Mouse (Mus musculus) limb, embryonic 14.5 days (tissue): ENCODE results near the gene Mmrn2. TPM values are rescaled to one million over a fixed set of nuclear protein-coding genes. Genes with fewer than 3 reads are reported as not detected.

Experiments
- ATAC-seq: fragments of 200-750 bp; cut with Nextera tagmentation; 2 replicates; pipeline ENCODE4 v1.8.0; 2017; ENCODE audit warnings: low read depth, moderate number of reproducible peaks, moderate TSS enrichment; ENCODE audit not compliant: low FRiP score
- DNase-seq: peaks from one replicate; pipeline ENCODE4 v3.0.0-alpha.2; 2015; ENCODE audit warnings: low spot score
- H3K27ac ChIP-seq: fragments of 300-500 bp; sonication (generic); replicated peaks from 2 replicates; pipeline ENCODE4 v1.5.1; 2014; ENCODE audit warnings: low read depth, mild to moderate bottlenecking, low read length, moderate library complexity, mixed read lengths
- H3K27me3 ChIP-seq: fragments of 300-500 bp; sonication (generic); 2 replicates; pipeline ENCODE4 v1.6.1; 2014; ENCODE audit warnings: low read length, mixed read lengths; ENCODE audit not compliant: control insufficient read depth, insufficient read depth
- H3K36me3 ChIP-seq: fragments of 300-500 bp; sonication (generic); 2 replicates; pipeline ENCODE4 v1.6.1; 2014; ENCODE audit warnings: mild to moderate bottlenecking, low read length, moderate library complexity, mixed read lengths; ENCODE audit not compliant: control insufficient read depth, insufficient read depth
- H3K4me1 ChIP-seq: fragments of 300-500 bp; sonication (generic); 2 replicates; pipeline ENCODE4 v1.6.1; 2014; ENCODE audit warnings: antibody characterized with exemption, low read length, mixed read lengths; ENCODE audit not compliant: control insufficient read depth, insufficient read depth
- H3K4me2 ChIP-seq: fragments of 300-500 bp; sonication (generic); replicated peaks from 2 replicates; pipeline ENCODE4 v1.6.1; 2014; ENCODE audit warnings: low read depth, mild to moderate bottlenecking, low read length, moderate library complexity; ENCODE audit not compliant: severe bottlenecking
- H3K4me3 ChIP-seq: fragments of 300-500 bp; sonication (generic); replicated peaks from 2 replicates; pipeline ENCODE4 v1.5.1; 2014; ENCODE audit warnings: low read length
- H3K9ac ChIP-seq: fragments of 300-500 bp; sonication (generic); 2 replicates; pipeline ENCODE4 v1.6.1; 2014; ENCODE audit warnings: mild to moderate bottlenecking, low read depth, low read length, moderate library complexity; ENCODE audit not compliant: severe bottlenecking
- H3K9me3 ChIP-seq: fragments of 300-500 bp; sonication (generic); 2 replicates; pipeline ENCODE4 v1.6.1; 2016; ENCODE audit warnings: low read length; ENCODE audit not compliant: control insufficient read depth
- POLR2A ChIP-seq: fragments of 200-500 bp; IDR thresholded peaks from 2 replicates; pipeline ENCODE4 v1.8.0; 2012; ENCODE audit warnings: inconsistent platforms, mild to moderate bottlenecking, moderate library complexity, borderline replicate concordance; ENCODE audit not compliant: insufficient read depth, insufficient read length; ENCODE audit errors: extremely low read depth
- WGBS: fragments of 180-500 bp; shearing (Covaris S2); extraction: QIAGEN DNeasy Blood & Tissue Kit; methylation state at CpG from one replicate; pipeline ENCODE4 v1.1.7; 2014; 5-methylcytosine and 5-hydroxymethylcytosine counted together
- polyA plus RNA-seq, 2 experiments: library from polyadenylated mRNA; depleted of rRNA in 1 of 2; stranded (reverse) in 1 of 2; unstranded in 1 of 2; fragments of >200 nt; fragmentation: Nextera tagmentation in 1 of 2; extraction: Ambion mirVana in 1 of 2; gene quantifications; 2 replicates each; pipeline versions ENCODE4 v1.2.1 to v1.2.3; 2012 to 2014

Mmrn2 gene
- polyA plus RNA-seq, 2 experiments = 4.5 to 7.7 TPM

DNA sequence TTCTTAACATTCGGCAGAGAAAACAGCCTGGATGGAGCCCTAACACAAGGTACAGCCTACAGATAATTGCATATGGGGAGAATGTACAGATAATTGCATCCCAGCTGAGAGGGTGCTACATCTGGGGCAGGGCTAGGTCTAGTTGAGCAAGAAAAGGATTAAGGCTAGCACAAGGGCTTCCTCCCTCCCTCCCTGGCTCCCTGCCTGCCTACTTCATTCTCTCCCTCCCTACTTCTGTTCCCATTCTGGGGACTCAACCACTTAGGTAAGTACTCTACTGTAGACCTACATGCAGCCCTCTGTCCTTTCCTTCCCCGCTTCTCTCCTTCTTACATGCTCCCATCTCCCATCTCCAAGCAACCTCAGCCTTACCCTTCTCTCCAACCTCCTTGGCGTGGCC is 21.9 kb upstream of the Mmrn2 start:
- DNase-seq = no peak
- ATAC-seq = no peak
- H3K4me2 ChIP-seq = no peak overlapping the region
- no peaks in the 10 kb centered on the region for H3K36me3 ChIP-seq
- no peaks in the 10 kb centered on the region for H3K9me3 ChIP-seq
- no peak for TF ChIP-seq POLR2A
- 90% methylated on average over 3 of the region's 3 CpGs for WGBS
- no peaks in the 10 kb centered on the region for H3K27me3 ChIP-seq
- H3K4me1 ChIP-seq = no peaks in the 10 kb centered on the region
- H3K9ac ChIP-seq = no peak overlapping the region
- H3K4me3 ChIP-seq = no peak overlapping the region
- H3K27ac ChIP-seq = no peak overlapping the region

DNA sequence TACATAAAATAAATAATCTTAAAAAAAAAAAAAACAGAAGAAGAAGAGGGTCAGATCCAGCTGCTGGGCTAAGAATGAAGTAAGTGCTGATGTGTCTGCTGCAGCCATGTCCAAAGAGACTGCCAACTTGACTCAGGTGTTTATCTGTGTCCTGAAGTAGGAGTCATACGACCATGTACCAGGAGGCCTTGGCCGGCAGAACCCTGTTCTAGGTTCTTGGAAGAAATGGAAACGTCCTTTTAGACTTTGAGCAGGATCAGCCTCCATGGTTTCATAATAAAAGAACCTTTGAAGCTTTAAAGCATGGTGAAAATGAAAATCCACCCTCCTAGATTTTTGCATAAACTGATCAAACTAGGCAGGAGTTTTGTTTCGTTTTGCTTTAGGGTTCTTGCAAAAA is 20.8 kb upstream of the Mmrn2 start:
- Histone ChIP-seq H3K9me3 (no peaks in the 10 kb centered on the region), H3K4me3 (no peak overlapping the region), H3K27ac (no peak overlapping the region), H3K9ac (no peak overlapping the region), H3K27me3 (no peaks in the 10 kb centered on the region), H3K36me3 (no peaks in the 10 kb centered on the region), H3K4me2 (no peak overlapping the region), H3K4me1 (no peaks in the 10 kb centered on the region)
- no peak for DNase-seq
- ATAC-seq = no peak
- WGBS = 91% methylated on average over 4 of the region's 4 CpGs
- TF ChIP-seq POLR2A = no peak

DNA sequence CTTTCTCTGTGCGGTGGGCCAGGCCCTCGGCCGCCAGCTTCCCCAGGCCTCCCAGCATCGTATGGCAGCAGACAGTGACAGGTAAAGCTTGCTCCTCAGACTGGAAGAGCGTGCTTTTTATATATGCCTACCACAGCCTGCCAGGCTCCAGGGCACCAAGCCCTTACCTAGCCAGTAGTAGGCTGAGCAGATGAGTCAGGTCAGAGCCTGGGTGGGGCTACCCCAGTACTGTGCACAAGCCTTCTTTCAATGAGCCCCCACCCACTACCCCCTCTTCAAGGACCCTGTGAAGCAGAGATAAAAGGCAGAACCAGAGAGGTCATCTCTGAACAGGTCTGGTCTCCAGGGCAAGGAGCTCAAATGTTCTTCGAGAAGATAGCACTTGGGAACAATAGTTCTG is 20.0 kb upstream of the Mmrn2 start, which contains the start of gene Fam25c:
TSS of gene Fam25c (minus strand) at position 133 of the 400 bp plus-strand sequence.
- no peak within 1 kb of the TSS for H3K9ac ChIP-seq
- no peak within 1 kb of the TSS for H3K4me2 ChIP-seq
- no peak within 1 kb of the TSS for H3K27ac ChIP-seq
- no peak within 1 kb of the TSS for H3K4me3 ChIP-seq
- ATAC-seq = no peak
- no peaks in the 10 kb centered on the region for H3K27me3 ChIP-seq
- H3K36me3 ChIP-seq = no peaks in the 10 kb centered on the region
- H3K9me3 ChIP-seq = no peaks in the 10 kb centered on the region
- WGBS = 78% methylated on average over 6 of the region's 6 CpGs
- H3K4me1 ChIP-seq = no peaks in the 10 kb centered on the region
- DNase-seq = no peak
- no peak for TF ChIP-seq POLR2A

DNA sequence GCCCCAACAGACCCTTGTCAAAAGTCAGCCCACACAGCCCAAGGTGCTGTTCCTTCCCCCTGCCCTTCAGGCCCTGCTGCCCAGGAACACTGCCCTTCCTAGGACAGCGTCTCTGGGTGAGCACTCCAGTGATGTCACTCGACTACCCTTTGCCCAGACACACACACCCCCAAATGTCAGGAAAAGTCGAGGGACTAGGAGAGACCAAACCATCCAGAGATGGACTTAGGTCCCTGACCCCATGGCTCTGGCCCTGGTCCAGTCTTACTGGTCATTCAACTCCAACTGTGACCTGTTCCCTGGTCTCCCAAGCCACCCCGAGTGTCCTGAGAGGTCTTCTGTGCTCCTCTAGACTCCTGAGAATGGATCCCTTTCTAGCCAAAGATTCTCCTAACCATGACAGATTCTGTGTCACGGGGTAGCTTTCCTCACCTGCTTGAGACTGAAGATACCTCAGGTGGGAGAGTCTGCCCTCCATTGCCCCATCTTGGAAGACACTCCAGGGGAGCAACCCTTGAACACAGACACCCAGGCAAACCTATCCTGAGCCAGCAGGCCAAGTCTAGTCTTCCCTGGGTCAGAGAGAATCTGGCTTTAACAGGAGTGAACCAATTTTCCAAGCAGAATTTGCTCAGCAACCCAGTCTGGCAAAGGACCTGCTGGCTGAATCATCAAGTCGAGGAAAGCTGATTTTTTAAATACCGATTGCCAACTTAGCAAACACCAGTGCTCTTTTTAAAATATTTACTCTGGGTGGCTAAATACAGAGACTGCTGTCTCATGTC is 17.4 kb upstream of the Mmrn2 start:
- WGBS = 76% methylated on average over 7 of the region's 7 CpGs
- Histone ChIP-seq H3K4me2 (no peak overlapping the region), H3K27me3 (no peaks in the 10 kb centered on the region; the same call in 1 of the 2 replicates), H3K9ac (no peak overlapping the region), H3K36me3 (no peaks in the 10 kb centered on the region), H3K4me3 (no peak overlapping the region), H3K27ac (no peak overlapping the region), H3K9me3 (no peaks in the 10 kb centered on the region), H3K4me1 (no peaks in the 10 kb centered on the region)
- DNase-seq (no peak), ATAC-seq (no peak)
- no peak for TF ChIP-seq POLR2A

DNA sequence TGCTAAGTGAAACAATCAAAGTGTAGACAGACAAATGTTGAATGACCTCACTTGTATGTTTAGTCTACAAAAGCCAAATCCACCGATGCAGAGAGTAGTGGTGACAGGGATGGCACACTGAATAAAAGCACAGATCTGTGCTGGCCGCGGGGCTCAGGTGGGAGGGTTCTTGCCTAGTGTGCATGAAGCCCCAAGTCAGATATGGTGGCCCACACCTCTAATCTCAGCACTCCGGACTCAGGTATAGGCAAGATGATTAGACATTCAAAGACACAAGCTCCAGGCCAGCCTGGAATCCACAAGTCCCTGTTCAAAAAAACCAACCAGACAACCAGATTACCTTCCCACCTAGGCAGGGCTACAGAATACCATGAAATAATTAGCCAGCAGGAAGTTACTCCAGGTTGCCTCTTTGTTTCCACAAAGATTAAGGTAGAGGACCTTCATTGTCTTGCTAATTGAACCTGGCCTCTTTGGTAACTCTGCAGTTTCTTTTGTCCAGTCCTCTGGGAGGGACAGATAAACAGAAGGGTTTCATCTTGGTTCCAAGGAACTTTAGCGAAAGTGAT is 15.5 kb upstream of the Mmrn2 start:
- no peak for DNase-seq

More for the DNA sequence above, 15.5 kb upstream of the Mmrn2 start:
- H3K9ac ChIP-seq = no peak overlapping the region
- peaks cover 3% of the 10 kb centered on the region; the same call in 1 of the 2 replicates for H3K4me1 ChIP-seq
- no peaks in the 10 kb centered on the region; the same call in 1 of the 2 replicates for H3K27me3 ChIP-seq
- no peaks in the 10 kb centered on the region for H3K9me3 ChIP-seq
- no peaks in the 10 kb centered on the region for H3K36me3 ChIP-seq
- H3K27ac ChIP-seq = no peak overlapping the region
- no peak for TF ChIP-seq POLR2A
- WGBS = 55% methylated on average over 5 of the region's 5 CpGs
- no peak for ATAC-seq
- H3K4me3 ChIP-seq = no peak overlapping the region
- H3K4me2 ChIP-seq = no peak overlapping the region
